Mouse (Mus musculus) testis, adult 2 months (tissue): ENCODE measurements at regions not wholly inside any gene's neighbourhood (a gene's known extent, or its start where the extent isn't known, plus 50 kb on each side); places are given as distances from the start of the nearest gene placed in this dataset.

Experiments used
- CTCF ChIP-seq: fragments of 200-500 bp; IDR thresholded peaks from 2 replicates; pipeline ENCODE4 v1.5.1; 2012; ENCODE audit warnings: low read depth, mild to moderate bottlenecking, inconsistent platforms, low read length, moderate library complexity; ENCODE audit not compliant: control insufficient read depth, insufficient read depth, insufficient replicate concordance
- POLR2A ChIP-seq: fragments of 200-500 bp; IDR thresholded peaks from 2 replicates; pipeline ENCODE4 v1.6.1; 2012; ENCODE audit warnings: low read depth, mild to moderate bottlenecking, inconsistent platforms, low read length, moderate library complexity; ENCODE audit not compliant: control insufficient read depth

DNA sequence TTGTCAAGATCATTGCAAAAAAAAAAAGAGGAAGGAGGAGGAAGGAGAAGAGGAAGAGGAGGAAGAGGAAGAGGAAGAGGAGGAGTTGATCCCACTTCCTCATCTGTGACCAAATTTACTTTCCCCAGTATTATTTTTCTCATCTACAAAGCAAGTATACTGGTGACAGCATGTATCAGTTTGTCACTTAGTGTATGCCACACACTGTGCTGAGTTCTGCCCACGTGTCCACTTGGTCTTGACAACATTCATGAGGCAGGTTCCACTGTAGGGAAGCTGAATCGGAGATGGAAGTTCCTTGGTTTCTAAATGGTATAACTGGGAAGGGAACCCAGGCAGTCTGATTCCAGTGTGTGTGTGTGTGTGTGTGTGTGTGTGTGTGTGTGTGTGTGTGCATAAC lies 122.3 kb upstream of the Hs3st2 start:
- no peak for TF ChIP-seq CTCF
- no peak for TF ChIP-seq POLR2A
